Mouse (Mus musculus) frontal cortex, postnatal 25 days (tissue): ENCODE measurements around the gene Dock3.
"Not testable (repeated sequence)": the region's sequence is repeated elsewhere in the genome, so short reads cannot be mapped to it uniquely, and the experiment has no call there.

ENCODE experiments used
- DNase-seq, 2 experiments: peaks; one replicate each; pipeline ENCODE4 v3.0.0; 2022; ENCODE audit warnings: low spot score in 2 of 2

The Dock3 gene

GRCm38 (mm10) chr9:107255596-107255995 is 23.9 kb upstream of the Dock3 start:
- no peak for DNase-seq

- no peak for DNase-seq
Observed at GRCm38 (mm10) chr9:107254925-107255324, 23.2 kb upstream of the Dock3 start.

- DNase-seq, result peak; percentile 57 to 69
Observed at GRCm38 (mm10) chr9:107254476-107254875, 22.8 kb upstream of the Dock3 start.

GRCm38 (mm10) chr9:107252164-107252563 is 20.5 kb upstream of the Dock3 start:
- peak; percentile 54 to 64 for DNase-seq

GRCm38 (mm10) chr9:107250416-107251337 is 19.0 kb upstream of the Dock3 start:
- DNase-seq, result no peak

- no peak for DNase-seq
Observed at GRCm38 (mm10) chr9:107249154-107249553, 17.4 kb upstream of the Dock3 start.

- no peak for DNase-seq
Observed at GRCm38 (mm10) chr9:107246170-107246569, 14.5 kb upstream of the Dock3 start.

- DNase-seq, result no peak
Observed at GRCm38 (mm10) chr9:107245311-107245710, 13.6 kb upstream of the Dock3 start.

- DNase-seq, result no peak
Observed at GRCm38 (mm10) chr9:107236151-107236550, 4.4 kb upstream of the Dock3 start.

GRCm38 (mm10) chr9:107235261-107235660 is 3.6 kb upstream of the Dock3 start:
- DNase-seq, result no peak

GRCm38 (mm10) chr9:107232140-107232539 is 431 bp upstream of the Dock3 start:
- no peak for DNase-seq

- DNase-seq, result peak in 1 of 2 experiments; percentile 55
Observed at GRCm38 (mm10) chr9:107230991-107231538, 644 bp downstream of the Dock3 start.

GRCm38 (mm10) chr9:107224597-107224996 is 7.1 kb downstream of the Dock3 start:
- no peak for DNase-seq

- DNase-seq, result not testable (repeated sequence)
Observed at GRCm38 (mm10) chr9:107174831-107175230, 56.9 kb downstream of the Dock3 start.

- DNase-seq, result no peak
Observed at GRCm38 (mm10) chr9:107165792-107166191, 65.9 kb downstream of the Dock3 start.

- DNase-seq, result no peak
Observed at GRCm38 (mm10) chr9:107164825-107165224, 66.9 kb downstream of the Dock3 start.

GRCm38 (mm10) chr9:107156388-107156787 is 75.3 kb downstream of the Dock3 start:
- not testable (repeated sequence) for DNase-seq

- DNase-seq, result no peak
Observed at GRCm38 (mm10) chr9:107112791-107113190, 118.9 kb downstream of the Dock3 start.

GRCm38 (mm10) chr9:107112056-107112455 is 119.7 kb downstream of the Dock3 start:
- no peak for DNase-seq

GRCm38 (mm10) chr9:107099487-107099886 is 132.2 kb downstream of the Dock3 start:
- DNase-seq, result no peak

GRCm38 (mm10) chr9:107089451-107089850 is 142.3 kb downstream of the Dock3 start:
- not testable (repeated sequence) for DNase-seq

GRCm38 (mm10) chr9:107087531-107087930 is 144.2 kb downstream of the Dock3 start:
- DNase-seq, result peak in 1 of 2 experiments; percentile 14

GRCm38 (mm10) chr9:107037947-107038346 is 193.8 kb downstream of the Dock3 start:
- no peak for DNase-seq
